Mouse (Mus musculus) ZHBTc4 (cell line): Measurements from ENCODE around the gene Atxn1.

Experiments
- DNase-seq: peaks from one replicate; pipeline ENCODE4 v3.0.0-alpha.2; 2011; ENCODE audit warnings: low read depth, low spot score

Atxn1 gene

GRCm38 (mm10) chr13:45632133-45632532, 332.7 kb downstream of the Atxn1 start:
- peak; percentile 26 for DNase-seq

- no peak for DNase-seq
Observed at GRCm38 (mm10) chr13:45630518-45631290, 334.1 kb downstream of the Atxn1 start.

- DNase-seq, result no peak
Observed at GRCm38 (mm10) chr13:45629750-45630149, 335.1 kb downstream of the Atxn1 start.

- no peak for DNase-seq
Observed at GRCm38 (mm10) chr13:45628341-45628740, 336.5 kb downstream of the Atxn1 start.

- DNase-seq, result no peak
Observed at GRCm38 (mm10) chr13:45627206-45627751, 337.5 kb downstream of the Atxn1 start.

- no peak for DNase-seq
Observed at GRCm38 (mm10) chr13:45625740-45626139, 339.1 kb downstream of the Atxn1 start.

- no peak for DNase-seq
Observed at GRCm38 (mm10) chr13:45623846-45624245, 341.0 kb downstream of the Atxn1 start.

- DNase-seq, result no peak
Observed at GRCm38 (mm10) chr13:45622871-45623546, 341.8 kb downstream of the Atxn1 start.

- DNase-seq, result no peak
Observed at GRCm38 (mm10) chr13:45620687-45621086, 344.1 kb downstream of the Atxn1 start.

GRCm38 (mm10) chr13:45620281-45620680, 344.5 kb downstream of the Atxn1 start:
- DNase-seq, result no peak

GRCm38 (mm10) chr13:45617988-45618387, 346.8 kb downstream of the Atxn1 start:
- DNase-seq, result no peak

GRCm38 (mm10) chr13:45614762-45615161, 350.0 kb downstream of the Atxn1 start:
- no peak for DNase-seq

- peak; percentile 59 for DNase-seq
Observed at GRCm38 (mm10) chr13:45613346-45613745, 351.5 kb downstream of the Atxn1 start.

- DNase-seq, result no peak
Observed at GRCm38 (mm10) chr13:45611554-45611953, 353.3 kb downstream of the Atxn1 start.

GRCm38 (mm10) chr13:45609461-45609860, 355.3 kb downstream of the Atxn1 start:
- no peak for DNase-seq

GRCm38 (mm10) chr13:45608593-45608992, 356.2 kb downstream of the Atxn1 start:
- peak; percentile 54 for DNase-seq

GRCm38 (mm10) chr13:45607946-45608345, 356.9 kb downstream of the Atxn1 start:
- DNase-seq, result no peak

- no peak for DNase-seq
Observed at GRCm38 (mm10) chr13:45603636-45604035, 361.2 kb downstream of the Atxn1 start.

- DNase-seq, result no peak
Observed at GRCm38 (mm10) chr13:45600443-45600842, 364.4 kb downstream of the Atxn1 start.

GRCm38 (mm10) chr13:45599831-45600230, 365.0 kb downstream of the Atxn1 start:
- no peak for DNase-seq

- DNase-seq, result no peak
Observed at GRCm38 (mm10) chr13:45595416-45595815, 369.4 kb downstream of the Atxn1 start.

- no peak for DNase-seq
Observed at GRCm38 (mm10) chr13:45593914-45594313, 370.9 kb downstream of the Atxn1 start.

GRCm38 (mm10) chr13:45590898-45591297, 373.9 kb downstream of the Atxn1 start:
- no peak for DNase-seq
